Mouse (Mus musculus) bone marrow macrophage, adult 2 months (primary cell): ENCODE results near the gene Asb6.

ENCODE experiments used
- CTCF ChIP-seq: IDR thresholded peaks from 2 replicates; pipeline ENCODE4 v1.5.1; 2012; ENCODE audit warnings: low read depth, mild to moderate bottlenecking, low read length, moderate library complexity
- POLR2A ChIP-seq: IDR thresholded peaks from 2 replicates; pipeline ENCODE4 v1.6.1; 2012; ENCODE audit warnings: mild to moderate bottlenecking, low read depth, low read length, borderline replicate concordance

DNA sequence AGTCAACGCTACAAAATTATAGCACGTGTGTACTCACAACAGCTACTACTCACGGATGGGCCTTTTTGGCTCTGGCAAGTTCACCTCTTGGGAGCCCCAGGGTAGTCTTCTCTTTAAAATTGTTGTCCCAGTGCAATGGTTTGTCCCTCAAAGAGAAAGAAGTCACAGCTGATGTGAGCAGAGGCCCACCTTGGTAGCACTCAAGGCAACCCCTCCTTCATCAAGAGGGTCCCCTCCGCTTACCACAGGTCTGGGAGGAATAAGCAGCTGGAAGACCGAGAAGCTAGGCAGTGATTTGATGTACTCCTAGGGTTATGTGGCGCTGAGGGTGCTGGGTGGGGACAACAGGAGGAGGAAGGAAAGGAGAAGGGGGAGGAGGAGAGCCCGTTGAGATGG is 29.5 kb downstream of the Asb6 start:
- TF ChIP-seq CTCF, result no peak
- TF ChIP-seq POLR2A, result no peak
